Mouse (Mus musculus): Measurements from ENCODE around the gene Zic5. TPM values are rescaled to one million over a fixed set of nuclear protein-coding genes. Genes with fewer than 3 reads are reported as not detected.
A peak's percentile ranks its signal among the peaks of the same experiment; 100 is the strongest.

The Zic5 gene
- polyA plus RNA-seq, 1 experiment from 2014 or later: 0.52 TPM

DNA sequence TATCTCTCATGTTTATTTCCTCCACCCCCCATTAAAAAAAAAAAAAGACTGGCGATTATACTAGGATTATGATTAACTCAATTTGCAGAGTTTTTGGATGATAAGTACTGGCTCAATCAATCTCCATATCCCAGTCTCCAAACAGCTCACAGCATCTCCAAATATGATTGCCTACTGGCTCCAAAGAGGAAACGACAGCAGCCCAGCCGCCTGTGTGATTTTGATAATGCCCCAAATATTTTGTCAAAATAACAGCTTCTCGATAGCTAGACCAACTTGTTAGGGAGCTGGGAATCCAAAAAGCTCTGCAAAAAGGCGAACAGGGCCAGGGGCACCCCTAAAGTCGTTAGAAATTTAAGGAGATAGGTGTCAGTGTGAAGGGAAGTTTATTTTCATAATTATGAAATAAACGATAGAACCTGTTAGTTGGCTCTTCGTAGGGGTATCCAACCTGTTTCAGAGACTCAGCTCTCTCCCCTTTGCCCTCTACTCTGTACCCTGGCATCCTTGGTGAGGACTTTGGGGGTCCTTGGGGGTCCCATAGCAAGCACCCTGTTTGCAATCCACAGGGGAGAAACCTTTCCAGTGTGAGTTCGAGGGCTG lies 12.6 kb upstream of the Zic5 start:
- WGBS: 9% methylated on average over 9 of the region's 9 CpGs
- H3K27ac ChIP-seq: no peak overlapping the region
- H3K4me3 ChIP-seq: peak overlapping the region; percentile 51
- no peaks in the 10 kb centered on the region for H3K9me3 ChIP-seq
- H3K4me2 ChIP-seq: peak overlapping the region; percentile 38
- H3K9ac ChIP-seq: no peak overlapping the region
- H3K4me1 ChIP-seq: peaks cover 37% of the 10 kb centered on the region
- no peaks in the 10 kb centered on the region for H3K36me3 ChIP-seq
- peaks cover 87% of the 10 kb centered on the region for H3K27me3 ChIP-seq
- no peak for ATAC-seq (ENCODE audit: insufficient number of reproducible peaks, low FRiP score, low TSS enrichment, low read depth)

DNA sequence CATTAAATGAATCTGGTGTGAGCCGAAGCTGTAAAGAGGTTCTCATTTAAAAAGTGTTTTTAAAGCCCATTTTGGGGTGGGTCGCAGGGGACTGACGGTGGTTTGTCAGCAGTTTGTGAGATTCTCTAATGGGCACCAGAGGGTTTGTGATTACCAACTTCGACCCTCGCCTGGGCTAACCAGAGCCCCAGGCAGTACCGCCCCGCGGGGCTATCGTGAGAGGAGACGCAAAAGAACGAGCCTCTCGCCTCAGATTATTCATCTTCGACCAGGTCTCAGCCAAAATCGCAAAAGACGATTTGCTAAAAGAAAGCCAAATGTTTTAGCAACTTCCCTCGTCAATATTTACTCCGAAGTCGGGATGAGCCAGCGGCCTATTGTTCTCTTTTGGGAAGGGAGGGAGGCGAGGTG lies 11.8 kb upstream of the Zic5 start:
- peak overlapping the region; percentile 86; the same call in 1 of the 2 replicates for H3K4me2 ChIP-seq
- ATAC-seq (ENCODE audit: insufficient number of reproducible peaks, low FRiP score, low TSS enrichment, low read depth): no peak
- no peak overlapping the region for H3K27ac ChIP-seq
- peaks cover 87% of the 10 kb centered on the region for H3K27me3 ChIP-seq
- WGBS: 2% methylated on average over 20 of the region's 20 CpGs
- H3K9ac ChIP-seq: no peak overlapping the region
- peak overlapping the region; percentile 51 for H3K4me3 ChIP-seq
- H3K36me3 ChIP-seq: no peaks in the 10 kb centered on the region
- H3K4me1 ChIP-seq: peaks cover 37% of the 10 kb centered on the region
- no peaks in the 10 kb centered on the region for H3K9me3 ChIP-seq

DNA sequence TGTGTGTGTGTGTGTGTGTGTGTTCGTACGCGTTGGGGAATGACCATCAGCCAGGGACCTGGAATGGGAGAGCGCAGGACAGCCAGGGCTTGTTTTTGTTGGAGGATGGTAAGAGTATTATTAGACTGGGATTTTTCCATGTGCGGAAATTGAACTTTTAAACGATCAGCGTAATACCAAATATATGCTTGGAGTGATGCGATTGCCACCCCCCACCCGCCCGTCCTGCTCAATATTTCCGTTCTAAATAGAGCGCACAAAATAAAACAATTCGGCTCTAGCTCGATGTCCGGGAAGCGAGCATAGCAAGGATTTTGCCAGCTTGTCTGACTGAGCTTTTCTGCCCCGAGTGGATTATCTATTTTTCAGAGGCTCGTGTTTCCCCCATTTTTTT lies 11.3 kb upstream of the Zic5 start:
- ATAC-seq (ENCODE audit: insufficient number of reproducible peaks, low FRiP score, low TSS enrichment, low read depth): no peak
- WGBS: 1% methylated on average over 18 of the region's 18 CpGs
- Histone ChIP-seq H3K4me2 (peak overlapping the region; percentile 86; the same call in 1 of the 2 replicates), H3K9me3 (no peaks in the 10 kb centered on the region), H3K27me3 (peaks cover 85% of the 10 kb centered on the region), H3K27ac (0 out of 2 replicates have a peak overlapping the region, but pooled peaks have one; percentile 27), H3K4me3 (peak overlapping the region; percentile 51), H3K36me3 (no peaks in the 10 kb centered on the region), H3K9ac (no peak overlapping the region), H3K4me1 (peaks cover 37% of the 10 kb centered on the region)

DNA sequence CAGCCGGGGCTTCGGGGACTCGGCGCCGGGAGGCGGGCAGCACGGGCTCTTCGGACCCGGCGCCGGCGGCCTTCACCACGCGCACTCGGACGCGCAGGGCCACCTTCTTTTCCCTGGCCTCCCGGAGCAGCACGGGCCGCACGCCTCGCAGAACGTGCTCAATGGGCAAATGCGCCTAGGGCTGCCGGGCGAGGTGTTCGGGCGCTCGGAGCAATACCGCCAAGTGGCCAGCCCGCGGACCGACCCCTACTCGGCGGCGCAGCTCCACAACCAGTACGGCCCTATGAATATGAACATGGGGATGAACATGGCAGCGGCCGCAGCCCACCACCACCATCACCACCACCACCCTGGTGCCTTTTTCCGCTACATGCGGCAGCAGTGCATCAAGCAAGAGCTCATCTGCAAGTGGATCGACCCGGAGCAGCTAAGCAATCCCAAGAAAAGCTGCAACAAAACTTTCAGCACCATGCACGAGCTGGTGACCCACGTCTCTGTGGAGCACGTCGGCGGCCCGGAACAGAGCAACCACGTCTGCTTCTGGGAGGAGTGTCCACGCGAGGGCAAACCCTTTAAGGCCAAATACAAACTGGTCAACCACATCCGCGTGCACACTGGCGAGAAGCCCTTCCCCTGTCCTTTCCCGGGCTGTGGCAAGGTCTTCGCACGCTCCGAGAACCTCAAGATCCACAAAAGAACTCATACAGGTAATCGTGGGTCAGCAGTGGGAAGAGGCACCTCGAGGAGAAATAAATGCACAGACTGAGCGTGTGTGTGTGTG lies 10.8 kb upstream of the Zic5 start:
- WGBS: under 1% methylated on average over 60 of the region's 62 CpGs
- H3K27me3 ChIP-seq: peaks cover 85% of the 10 kb centered on the region

DNA sequence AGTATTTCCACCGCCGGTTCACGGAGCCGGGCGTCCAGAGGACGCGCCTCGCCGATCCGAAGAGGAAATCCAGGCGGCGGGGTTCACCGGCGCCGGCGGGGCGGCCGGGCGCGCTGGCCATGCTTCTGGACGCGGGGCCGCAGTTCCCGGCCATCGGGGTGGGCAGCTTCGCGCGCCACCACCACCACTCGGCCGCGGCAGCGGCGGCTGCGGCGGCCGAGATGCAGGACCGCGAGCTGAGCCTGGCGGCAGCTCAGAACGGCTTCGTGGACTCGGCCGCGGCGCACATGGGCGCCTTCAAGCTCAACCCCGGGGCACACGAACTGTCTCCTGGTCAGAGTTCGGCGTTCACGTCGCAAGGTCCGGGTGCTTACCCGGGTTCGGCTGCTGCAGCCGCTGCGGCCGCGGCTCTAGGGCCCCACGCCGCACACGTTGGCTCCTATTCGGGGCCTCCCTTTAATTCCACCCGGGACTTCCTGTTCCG lies 10.1 kb upstream of the Zic5 start:
- WGBS: under 1% methylated on average over 63 of the region's 65 CpGs
- peak overlapping the region; percentile 75 for H3K27ac ChIP-seq
- ATAC-seq (ENCODE audit: insufficient number of reproducible peaks, low FRiP score, low TSS enrichment, low read depth): no peak

More for the DNA sequence above, 10.8 kb upstream of the Zic5 start:
- Histone ChIP-seq H3K27ac (peak overlapping the region; percentile 75; the same call in 1 of the 2 replicates), H3K4me2 (peak overlapping the region; percentile 86), H3K9me3 (no peaks in the 10 kb centered on the region), H3K36me3 (no peaks in the 10 kb centered on the region), H3K4me1 (peaks cover 37% of the 10 kb centered on the region), H3K9ac (peak overlapping the region; percentile 31; the same call in 1 of the 2 replicates), H3K4me3 (peak overlapping the region; percentile 51)
- no peak for ATAC-seq (ENCODE audit: insufficient number of reproducible peaks, low FRiP score, low TSS enrichment, low read depth)

DNA sequence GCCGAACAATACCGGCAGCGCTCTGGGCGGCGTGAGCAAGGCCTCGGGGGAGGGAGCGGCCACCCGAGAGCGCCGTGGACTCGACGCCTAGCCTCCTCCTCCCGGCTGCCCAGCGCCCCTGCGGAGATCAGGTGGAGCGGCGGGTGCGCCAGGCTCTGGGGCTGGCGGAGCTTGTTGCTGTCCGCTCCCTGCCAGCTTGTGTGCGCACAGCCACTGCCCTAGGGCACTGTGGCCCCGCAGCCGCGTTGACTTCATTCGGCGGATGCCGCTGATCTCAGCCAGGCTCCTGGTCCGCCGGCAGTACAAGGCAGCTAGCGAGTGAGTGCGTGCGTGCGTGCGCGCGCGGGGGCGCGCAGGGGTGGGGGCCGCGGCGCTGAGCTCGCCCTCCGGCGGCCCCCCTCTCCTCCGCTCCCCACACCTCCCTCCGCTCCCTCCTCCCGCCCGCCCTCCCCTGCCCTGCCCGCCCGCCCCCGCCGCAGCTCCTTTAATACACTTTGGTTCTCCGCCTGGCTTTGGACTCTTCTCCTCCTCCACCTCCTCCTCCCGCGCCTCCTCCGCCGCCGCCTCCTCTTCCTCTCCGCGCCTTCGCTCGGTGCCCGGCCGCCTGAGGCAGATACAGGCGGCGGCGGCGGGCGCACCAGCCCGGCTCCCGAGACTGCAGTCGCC lies 9.5 kb upstream of the Zic5 start, which contains the start of gene Zic2:
Zic2 (plus strand) TSS at position 545 of the 666 bp plus-strand sequence.
- H3K27ac ChIP-seq: peak within 1 kb of the TSS; percentile 75
- H3K4me1 ChIP-seq: peaks cover 37% of the 10 kb centered on the region

More for the DNA sequence above, 10.1 kb upstream of the Zic5 start:
- Histone ChIP-seq H3K4me2 (peak overlapping the region; percentile 86), H3K9ac (peak overlapping the region; percentile 31; the same call in 1 of the 2 replicates), H3K4me1 (peaks cover 37% of the 10 kb centered on the region), H3K27me3 (peaks cover 87% of the 10 kb centered on the region), H3K4me3 (peak overlapping the region; percentile 51), H3K36me3 (no peaks in the 10 kb centered on the region), H3K9me3 (no peaks in the 10 kb centered on the region)

DNA sequence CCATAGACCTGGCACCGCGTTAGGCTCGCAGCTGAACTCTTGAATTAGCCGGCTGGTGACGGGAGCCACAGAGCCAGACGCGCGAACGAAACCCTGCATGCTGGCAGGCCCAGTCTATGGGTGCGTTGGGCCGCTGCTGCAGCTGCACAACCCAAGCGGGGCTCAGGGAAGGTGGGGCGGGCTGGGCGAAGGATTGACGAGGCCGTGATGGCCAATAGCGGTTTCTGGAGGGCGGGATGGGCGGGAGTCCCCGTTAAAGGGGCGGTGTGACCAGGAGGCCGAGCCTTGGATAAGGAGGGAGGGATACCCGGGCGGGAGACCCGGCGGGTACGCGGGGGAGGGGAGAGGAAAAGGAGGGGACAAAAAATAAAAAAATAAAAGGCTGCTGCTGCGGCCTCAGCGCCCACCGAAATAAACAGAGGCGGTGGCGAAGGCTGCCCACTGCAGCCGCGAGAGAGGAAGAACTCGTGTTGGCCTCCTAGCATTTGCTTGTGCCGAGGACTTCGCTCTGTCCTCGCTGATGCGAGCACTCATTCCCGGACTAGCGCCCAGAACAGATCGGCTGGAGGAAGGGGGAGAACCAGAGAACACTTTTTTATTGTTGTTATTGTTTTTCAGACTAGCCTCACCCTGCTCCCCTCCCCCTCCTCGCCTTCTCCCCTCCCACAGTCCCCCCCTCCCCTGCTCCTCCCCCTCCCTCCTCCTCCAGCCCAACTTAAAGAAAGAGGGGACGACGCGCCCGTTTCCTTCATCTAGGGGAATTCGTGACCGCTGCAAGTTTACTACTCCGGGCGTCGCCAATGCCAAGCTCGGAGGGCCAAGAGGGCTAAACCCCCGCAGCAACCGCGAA lies 8.8 kb upstream of the Zic5 start:
- Histone ChIP-seq H3K9me3 (no peaks in the 10 kb centered on the region), H3K9ac (no peak overlapping the region), H3K4me1 (peaks cover 38% of the 10 kb centered on the region), H3K27ac (peak overlapping the region; percentile 73), H3K4me2 (peak overlapping the region; percentile 86), H3K36me3 (no peaks in the 10 kb centered on the region), H3K4me3 (peak overlapping the region; percentile 51), H3K27me3 (peaks cover 91% of the 10 kb centered on the region)
- WGBS: under 1% methylated on average over 54 of the region's 57 CpGs
- ATAC-seq (ENCODE audit: insufficient number of reproducible peaks, low FRiP score, low TSS enrichment, low read depth): peak; percentile 75

More for the DNA sequence above, 9.5 kb upstream of the Zic5 start, which contains the start of gene Zic2:
- peak within 1 kb of the TSS; percentile 86 for H3K4me2 ChIP-seq
- H3K9me3 ChIP-seq: no peaks in the 10 kb centered on the region
- WGBS: under 1% methylated on average over 45 of the region's 73 CpGs
- peak within 1 kb of the TSS; percentile 51 for H3K4me3 ChIP-seq
- no peaks in the 10 kb centered on the region for H3K36me3 ChIP-seq
- ATAC-seq (ENCODE audit: insufficient number of reproducible peaks, low FRiP score, low TSS enrichment, low read depth): peak; percentile 44; the same call in 1 of the 2 replicates
- peaks cover 87% of the 10 kb centered on the region for H3K27me3 ChIP-seq
- H3K9ac ChIP-seq: peak within 1 kb of the TSS; percentile 31; the same call in 1 of the 2 replicates

DNA sequence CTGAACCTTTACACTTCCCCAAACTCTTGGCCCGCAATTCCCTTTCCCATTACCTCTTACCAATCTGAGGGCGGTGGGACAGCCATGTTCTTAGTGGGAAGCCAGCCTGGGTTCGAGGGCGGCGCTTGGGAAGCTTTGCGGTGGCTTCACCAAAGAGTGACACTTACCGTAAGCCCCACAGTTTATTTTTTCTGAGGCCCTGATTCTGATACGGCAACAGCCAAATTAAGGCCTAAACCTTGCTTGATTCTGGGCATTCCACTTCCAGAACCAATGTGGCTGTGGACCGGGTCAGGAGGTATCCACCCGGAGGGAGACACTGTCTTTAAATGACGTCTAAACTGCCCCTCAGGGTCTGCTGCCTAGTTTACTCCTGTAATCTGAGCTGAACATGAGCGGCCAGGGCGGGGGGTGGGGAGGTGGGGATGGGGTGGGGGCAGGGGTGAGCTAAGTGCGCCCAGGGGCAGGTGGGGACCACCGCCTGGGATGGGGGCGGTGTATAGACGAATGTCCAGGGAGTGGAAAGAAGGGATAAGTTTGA lies 7.8 kb upstream of the Zic5 start:
- H3K9ac ChIP-seq: no peak overlapping the region
- peaks cover 37% of the 10 kb centered on the region for H3K4me1 ChIP-seq
- WGBS: 10% methylated on average over 17 of the region's 17 CpGs
- no peak for ATAC-seq (ENCODE audit: insufficient number of reproducible peaks, low FRiP score, low TSS enrichment, low read depth)
- peaks cover 93% of the 10 kb centered on the region for H3K27me3 ChIP-seq
- no peaks in the 10 kb centered on the region for H3K36me3 ChIP-seq
- no peak overlapping the region for H3K4me3 ChIP-seq
- H3K4me2 ChIP-seq: no peak overlapping the region
- H3K9me3 ChIP-seq: no peaks in the 10 kb centered on the region
- no peak overlapping the region for H3K27ac ChIP-seq

DNA sequence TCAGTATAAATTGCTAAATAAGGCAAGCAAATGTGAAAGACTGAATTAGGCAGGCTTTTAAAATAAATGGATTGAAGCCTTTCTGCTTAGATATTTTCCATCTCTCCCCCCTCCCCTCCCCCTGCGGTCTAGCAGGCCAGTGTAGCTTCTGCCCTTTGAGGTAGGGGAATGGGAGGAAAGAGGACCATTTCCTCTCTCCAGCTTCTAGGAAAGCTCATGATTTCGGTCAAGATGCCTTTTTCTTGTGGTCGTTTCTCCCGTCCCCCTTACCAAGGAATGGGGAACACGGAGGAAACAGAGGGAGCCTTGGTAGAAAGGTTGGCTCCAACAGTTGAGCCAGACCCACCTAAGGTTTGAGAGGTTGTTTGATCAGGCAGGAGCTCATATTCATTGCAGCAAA lies 7.2 kb upstream of the Zic5 start:
- 13% methylated on average over 5 of the region's 5 CpGs for WGBS
- H3K4me2 ChIP-seq: no peak overlapping the region
- ATAC-seq (ENCODE audit: insufficient number of reproducible peaks, low FRiP score, low TSS enrichment, low read depth): no peak
- H3K27ac ChIP-seq: no peak overlapping the region
- peaks cover 37% of the 10 kb centered on the region for H3K4me1 ChIP-seq
- no peaks in the 10 kb centered on the region for H3K9me3 ChIP-seq
- H3K4me3 ChIP-seq: no peak overlapping the region
- peaks cover 92% of the 10 kb centered on the region for H3K27me3 ChIP-seq
- H3K36me3 ChIP-seq: no peaks in the 10 kb centered on the region
- H3K9ac ChIP-seq: no peak overlapping the region

DNA sequence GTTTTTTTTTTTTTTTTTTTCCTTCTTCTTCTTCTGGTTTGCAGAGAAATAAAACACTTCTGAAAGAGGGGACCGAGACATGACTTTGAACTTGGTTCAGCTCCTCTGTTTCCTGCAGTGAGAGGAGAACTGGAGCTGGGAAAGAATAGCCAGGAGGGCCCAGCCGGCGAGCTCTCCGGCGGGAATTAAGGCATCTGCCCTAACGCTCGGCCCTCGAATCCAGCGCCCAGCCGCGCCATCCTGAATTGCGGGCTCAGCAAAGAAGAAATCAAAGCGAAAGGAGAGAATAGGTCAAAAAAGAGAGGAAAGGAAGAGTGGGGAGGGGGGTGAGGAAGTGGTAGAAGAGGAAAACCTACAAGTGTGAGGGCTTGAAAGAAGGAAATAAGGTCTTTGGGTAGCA lies 6.7 kb upstream of the Zic5 start:
- H3K4me3 ChIP-seq: no peak overlapping the region
- H3K9me3 ChIP-seq: no peaks in the 10 kb centered on the region
- 6% methylated on average over 13 of the region's 13 CpGs for WGBS
- H3K4me2 ChIP-seq: no peak overlapping the region
- H3K36me3 ChIP-seq: no peaks in the 10 kb centered on the region
- peaks cover 92% of the 10 kb centered on the region for H3K27me3 ChIP-seq
- no peak overlapping the region for H3K9ac ChIP-seq
- peaks cover 37% of the 10 kb centered on the region for H3K4me1 ChIP-seq
- H3K27ac ChIP-seq: no peak overlapping the region
- ATAC-seq (ENCODE audit: insufficient number of reproducible peaks, low FRiP score, low TSS enrichment, low read depth): no peak
